Mouse (Mus musculus) forebrain, embryonic 12.5 days (tissue): ENCODE measurements around the gene Bpifc. TPM values are rescaled to one million over a fixed set of nuclear protein-coding genes. Genes with fewer than 3 reads are reported as not detected.
A peak's percentile ranks its signal among the peaks of the same experiment; 100 is the strongest.

Experiments used
- ATAC-seq: fragments of 200-750 bp; cut with Nextera tagmentation; 2 replicates; pipeline ENCODE4 v1.8.0; 2017; ENCODE audit warnings: moderate TSS enrichment; ENCODE audit not compliant: low FRiP score
- H3K27ac ChIP-seq: fragments of 300-500 bp; sonication (generic); 2 replicates; pipeline ENCODE4 v1.5.1; 2016; ENCODE audit warnings: mild to moderate bottlenecking
- H3K27me3 ChIP-seq: fragments of 300-500 bp; sonication (generic); 2 replicates; pipeline ENCODE4 v1.6.1; 2016; ENCODE audit warnings: mild to moderate bottlenecking
- H3K36me3 ChIP-seq: fragments of 300-500 bp; sonication (generic); replicated peaks from 2 replicates; pipeline ENCODE4 v1.6.1; 2016; ENCODE audit warnings: mild to moderate bottlenecking
- H3K4me1 ChIP-seq: fragments of 300-500 bp; sonication (generic); 2 replicates; pipeline ENCODE4 v1.6.1; 2016
- H3K4me2 ChIP-seq: fragments of 300-500 bp; sonication (generic); 2 replicates; pipeline ENCODE4 v1.6.1; 2016; ENCODE audit warnings: mild to moderate bottlenecking, moderate library complexity
- H3K4me3 ChIP-seq: fragments of 300-500 bp; sonication (generic); replicated peaks from 2 replicates; pipeline ENCODE4 v1.5.1; 2016; ENCODE audit warnings: mild to moderate bottlenecking
- H3K9ac ChIP-seq: fragments of 300-500 bp; sonication (generic); 2 replicates; pipeline ENCODE4 v1.6.1; 2016; ENCODE audit warnings: mild to moderate bottlenecking
- H3K9me3 ChIP-seq: fragments of 300-500 bp; sonication (generic); 2 replicates; pipeline ENCODE4 v1.6.1; 2016
- WGBS: fragments of 180-500 bp; shearing (Covaris S2); methylation state at CpG from one replicate; pipeline ENCODE4 v1.1.7; 2016; 5-methylcytosine and 5-hydroxymethylcytosine counted together
- polyA plus RNA-seq: library from polyadenylated mRNA; unstranded; fragments of >200 nt; fragmentation: Nextera tagmentation; extraction: Ambion mirVana; gene quantifications from 2 replicates; pipeline ENCODE4 v1.2.1, GENCODE M21; 2016

The Bpifc gene
- polyA plus RNA-seq, 1 experiment from 2014 or later, result not detected

DNA sequence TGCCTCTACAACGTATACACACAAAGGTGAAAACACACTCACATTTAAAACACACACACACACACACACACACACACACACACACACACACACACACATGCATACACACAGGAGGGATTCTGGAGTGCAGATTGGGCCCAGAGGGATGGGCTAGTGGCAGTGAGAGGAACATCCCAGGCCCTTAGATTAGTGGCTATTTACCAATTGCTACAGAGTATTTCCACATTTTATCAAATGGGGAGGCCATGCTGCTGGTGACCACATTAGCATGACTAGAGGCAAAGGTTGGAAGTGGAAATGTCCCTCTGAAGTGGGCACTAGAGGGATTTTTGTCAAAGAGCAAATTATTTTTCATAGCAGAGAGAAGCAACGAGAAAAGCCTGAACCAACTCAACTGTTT, 2.0 kb downstream of the Bpifc start:
- Histone ChIP-seq H3K4me3 (no peak overlapping the region), H3K4me2 (no peak overlapping the region), H3K27ac (no peak overlapping the region), H3K4me1 (no peaks in the 10 kb centered on the region), H3K27me3 (no peaks in the 10 kb centered on the region), H3K36me3 (no peaks in the 10 kb centered on the region), H3K9me3 (no peaks in the 10 kb centered on the region), H3K9ac (no peak overlapping the region)
- WGBS, result 88% methylated on average over 2 of the region's 2 CpGs
- ATAC-seq, result no peak

DNA sequence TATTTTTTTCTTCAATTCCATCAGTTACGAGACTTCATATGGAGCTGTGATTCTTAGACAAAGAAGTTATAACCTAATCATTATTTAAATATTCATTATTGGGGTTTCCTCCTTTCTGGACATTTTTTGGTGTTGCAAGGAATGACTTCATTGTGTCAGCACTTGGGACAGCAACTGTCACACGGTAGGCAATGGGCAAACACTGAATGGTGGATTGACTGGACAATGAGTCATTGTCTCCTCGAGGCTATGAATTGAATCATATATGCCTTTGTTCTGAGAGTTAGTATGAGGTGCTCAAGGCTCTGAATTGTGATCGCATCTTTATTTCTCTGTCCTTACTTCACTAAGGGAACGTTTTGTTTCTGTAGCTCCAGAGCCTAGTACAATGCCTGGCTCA, 5.2 kb downstream of the Bpifc start:
- no peaks in the 10 kb centered on the region for H3K27me3 ChIP-seq
- WGBS, result 70% methylated on average over 5 of the region's 5 CpGs
- H3K9me3 ChIP-seq, result no peaks in the 10 kb centered on the region
- H3K4me1 ChIP-seq, result no peaks in the 10 kb centered on the region
- H3K27ac ChIP-seq, result no peak overlapping the region
- H3K36me3 ChIP-seq, result no peaks in the 10 kb centered on the region
- H3K4me3 ChIP-seq, result no peak overlapping the region
- no peak overlapping the region for H3K4me2 ChIP-seq
- no peak for ATAC-seq
- H3K9ac ChIP-seq, result no peak overlapping the region

DNA sequence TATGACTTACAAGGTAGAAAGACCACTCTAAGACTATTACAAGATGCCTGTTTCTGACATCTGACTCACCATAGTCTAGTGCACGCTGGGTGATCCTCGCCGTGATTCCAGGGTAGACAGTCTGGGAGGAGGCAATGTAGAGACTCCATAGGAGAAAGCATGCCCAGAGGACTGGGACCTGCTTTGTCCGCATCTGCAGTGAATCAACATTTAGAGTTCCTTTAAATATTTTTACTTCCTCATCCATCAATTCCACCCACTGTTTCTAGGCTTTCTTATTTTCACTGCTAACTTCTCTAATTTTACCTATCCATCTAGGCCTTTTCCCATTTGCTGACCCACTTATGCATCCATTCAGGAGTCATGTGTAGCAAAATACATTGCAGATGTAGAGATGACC, 11.2 kb downstream of the Bpifc start:
- no peak overlapping the region for H3K4me3 ChIP-seq
- no peaks in the 10 kb centered on the region for H3K27me3 ChIP-seq
- H3K27ac ChIP-seq, result no peak overlapping the region
- no peak for ATAC-seq
- no peak overlapping the region for H3K9ac ChIP-seq
- no peaks in the 10 kb centered on the region for H3K4me1 ChIP-seq
- H3K4me2 ChIP-seq, result no peak overlapping the region
- WGBS, result 98% methylated on average over 4 of the region's 4 CpGs
- H3K36me3 ChIP-seq, result no peaks in the 10 kb centered on the region
- H3K9me3 ChIP-seq, result no peaks in the 10 kb centered on the region

DNA sequence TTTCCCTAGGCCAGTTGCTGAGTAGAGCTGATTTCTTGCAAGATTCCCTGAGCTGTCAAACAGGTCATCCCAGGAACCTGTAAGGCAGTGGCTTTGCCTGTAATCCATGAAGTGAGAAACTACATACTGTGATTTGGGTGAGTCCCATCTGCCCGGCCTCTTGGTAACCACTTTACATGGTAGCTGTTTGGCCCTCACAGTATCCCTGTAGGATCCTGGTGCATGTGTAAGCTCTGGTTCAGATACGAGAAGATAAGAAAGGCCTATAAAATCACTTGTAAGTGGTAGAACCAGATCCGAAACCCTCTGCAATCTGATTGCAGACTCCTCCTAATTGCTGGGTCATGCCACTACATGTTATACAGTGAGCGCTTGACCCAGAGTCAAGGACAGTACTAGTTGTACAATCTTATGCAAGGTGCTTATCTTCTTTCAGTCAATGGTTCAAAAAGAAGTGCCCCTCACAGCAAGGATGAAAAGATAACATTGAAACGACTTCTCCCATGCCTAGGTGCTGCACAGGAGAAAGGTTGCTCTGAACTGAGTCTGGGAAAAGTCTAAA, 17.1 kb downstream of the Bpifc start:
- WGBS, result 88% methylated on average over 5 of the region's 5 CpGs
- Histone ChIP-seq H3K27me3 (no peaks in the 10 kb centered on the region), H3K27ac (no peak overlapping the region), H3K9ac (no peak overlapping the region), H3K9me3 (no peaks in the 10 kb centered on the region), H3K4me2 (no peak overlapping the region), H3K4me3 (no peak overlapping the region), H3K36me3 (no peaks in the 10 kb centered on the region), H3K4me1 (no peaks in the 10 kb centered on the region)
- no peak for ATAC-seq

DNA sequence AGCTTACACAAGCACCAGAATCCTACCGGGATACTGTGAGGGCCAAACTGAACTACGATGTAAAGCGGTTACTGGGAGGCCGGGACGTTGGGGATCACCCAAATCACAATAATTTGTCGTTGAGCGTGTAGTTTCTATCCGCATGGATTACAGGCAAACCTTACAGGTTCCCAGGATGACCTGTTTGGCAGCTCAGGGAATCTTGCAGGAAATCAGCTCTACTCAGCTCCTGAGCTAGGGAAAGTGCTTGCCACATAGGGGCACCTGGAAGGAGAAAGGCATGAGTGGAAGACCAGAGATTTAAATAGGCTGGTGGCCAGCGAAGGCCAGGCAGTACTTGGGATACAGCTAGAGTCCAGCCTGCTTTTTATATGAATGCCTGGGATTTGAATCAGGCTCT, 17.9 kb downstream of the Bpifc start:
- Histone ChIP-seq H3K4me2 (no peak overlapping the region), H3K27me3 (no peaks in the 10 kb centered on the region), H3K4me3 (no peak overlapping the region), H3K4me1 (no peaks in the 10 kb centered on the region), H3K9ac (no peak overlapping the region), H3K9me3 (no peaks in the 10 kb centered on the region), H3K27ac (no peak overlapping the region), H3K36me3 (no peaks in the 10 kb centered on the region)
- 86% methylated on average over 9 of the region's 9 CpGs for WGBS
- ATAC-seq, result no peak

DNA sequence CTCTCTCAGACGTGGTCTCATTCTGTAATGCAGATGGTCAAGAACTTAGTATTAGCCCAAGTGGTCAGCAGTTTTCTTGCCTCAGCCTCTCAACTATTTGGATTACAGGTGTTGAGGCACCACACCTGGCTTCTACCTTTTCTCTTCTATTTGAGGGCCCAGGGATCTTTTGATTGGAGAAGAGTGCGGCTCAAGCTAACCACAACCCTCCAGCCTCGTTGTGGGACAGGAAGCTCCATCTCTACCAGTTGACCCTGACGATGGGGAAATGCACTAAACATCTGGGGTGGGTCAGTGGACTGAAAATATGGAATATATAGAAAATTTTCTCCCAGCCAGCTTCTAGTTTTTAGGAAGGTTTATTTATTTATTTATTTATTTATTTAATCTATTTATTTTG, 19.3 kb downstream of the Bpifc start:
- WGBS, result 86% methylated on average over 4 of the region's 4 CpGs
- H3K4me3 ChIP-seq, result no peak overlapping the region
- no peaks in the 10 kb centered on the region for H3K9me3 ChIP-seq
- H3K27me3 ChIP-seq, result no peaks in the 10 kb centered on the region
- H3K36me3 ChIP-seq, result no peaks in the 10 kb centered on the region
- no peaks in the 10 kb centered on the region for H3K4me1 ChIP-seq
- H3K9ac ChIP-seq, result no peak overlapping the region
- H3K4me2 ChIP-seq, result no peak overlapping the region
- no peak for ATAC-seq
- no peak overlapping the region for H3K27ac ChIP-seq

DNA sequence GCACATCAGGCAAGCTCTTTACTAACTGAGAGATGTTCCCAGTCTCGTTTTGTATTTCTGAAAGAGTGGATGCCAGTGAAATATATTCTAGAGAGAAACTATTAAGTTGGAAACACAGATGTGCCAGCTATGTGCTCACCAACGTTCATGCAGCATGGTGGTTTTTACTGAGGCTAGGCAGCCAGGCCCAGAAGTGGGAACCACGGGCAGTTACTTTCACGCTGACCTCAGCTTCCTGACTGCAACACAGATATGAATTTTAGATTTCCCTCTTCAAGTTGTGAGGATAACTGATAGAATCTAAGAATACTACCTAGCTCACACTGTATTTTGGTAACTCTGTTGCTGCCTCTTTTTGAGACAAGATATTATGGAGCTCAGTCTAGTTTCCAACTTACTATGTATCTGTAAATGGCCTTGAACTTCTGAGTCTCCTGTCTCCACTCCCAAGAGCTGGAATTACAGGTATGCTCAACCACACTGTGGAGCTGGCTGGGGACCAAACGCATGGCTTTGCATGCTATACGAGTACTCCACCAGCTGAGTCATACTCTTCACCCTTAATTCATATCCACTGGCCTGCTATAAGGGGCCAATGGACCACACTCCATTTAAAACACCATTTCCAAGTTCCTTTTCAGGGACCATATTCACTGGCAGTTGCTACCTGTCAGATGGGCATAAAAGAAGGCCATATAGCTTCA, 22.1 kb downstream of the Bpifc start:
- no peaks in the 10 kb centered on the region for H3K27me3 ChIP-seq
- no peak overlapping the region for H3K4me3 ChIP-seq
- no peak for ATAC-seq
- no peak overlapping the region for H3K9ac ChIP-seq
- H3K4me1 ChIP-seq, result no peaks in the 10 kb centered on the region
- no peaks in the 10 kb centered on the region for H3K36me3 ChIP-seq
- no peaks in the 10 kb centered on the region for H3K9me3 ChIP-seq
- no peak overlapping the region for H3K27ac ChIP-seq
- 73% methylated on average over 6 of the region's 6 CpGs for WGBS
- no peak overlapping the region for H3K4me2 ChIP-seq

DNA sequence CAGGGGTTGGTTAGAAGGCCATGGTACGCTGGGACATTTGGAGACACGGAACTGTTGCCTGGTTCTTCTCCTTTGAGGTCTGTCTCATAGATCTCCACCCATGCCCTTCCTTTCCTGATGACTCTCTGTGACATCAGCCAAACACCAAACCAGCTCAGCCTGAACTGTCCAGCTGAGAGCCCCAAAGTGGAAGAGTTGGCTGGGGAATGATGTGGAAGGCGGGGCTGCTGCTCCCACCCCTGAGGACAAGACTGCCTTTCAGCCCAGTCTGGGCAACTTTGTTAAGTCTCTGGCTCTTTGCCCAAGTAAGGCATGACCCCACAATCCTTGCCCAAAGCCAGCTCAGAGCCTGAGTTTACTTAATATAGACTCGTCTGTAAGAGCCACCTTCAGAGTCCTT, 38.8 kb downstream of the Bpifc start:
- ATAC-seq, result no peak
- WGBS, result 83% methylated on average over 4 of the region's 4 CpGs
- no peaks in the 10 kb centered on the region for H3K36me3 ChIP-seq
- H3K27me3 ChIP-seq, result no peaks in the 10 kb centered on the region
- H3K27ac ChIP-seq, result no peak overlapping the region
- H3K4me3 ChIP-seq, result no peak overlapping the region
- H3K9ac ChIP-seq, result no peak overlapping the region
- H3K4me1 ChIP-seq, result no peaks in the 10 kb centered on the region
- no peaks in the 10 kb centered on the region for H3K9me3 ChIP-seq
- H3K4me2 ChIP-seq, result no peak overlapping the region

DNA sequence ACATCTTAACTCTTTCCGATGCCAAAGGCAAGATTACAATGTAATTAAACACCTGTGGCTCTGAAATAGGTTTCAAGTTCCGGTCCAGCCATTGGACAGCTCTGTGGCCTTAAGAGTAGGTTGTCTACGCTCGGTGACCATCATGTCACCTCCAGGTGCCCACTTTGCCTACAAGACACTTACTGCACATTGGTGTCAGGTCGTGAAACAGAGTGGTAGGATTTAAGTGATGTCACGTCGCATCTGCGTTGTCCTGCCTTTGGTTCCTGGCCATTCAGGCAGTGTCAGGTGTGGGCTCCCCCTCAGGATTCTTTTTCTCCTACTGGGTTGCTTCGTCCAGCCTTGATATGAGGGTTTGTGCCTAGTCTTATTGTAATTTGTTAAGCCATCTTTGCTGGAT, 39.9 kb downstream of the Bpifc start:
- H3K36me3 ChIP-seq, result no peaks in the 10 kb centered on the region
- H3K9me3 ChIP-seq, result no peaks in the 10 kb centered on the region
- H3K4me1 ChIP-seq, result no peaks in the 10 kb centered on the region
- no peak overlapping the region for H3K27ac ChIP-seq
- no peak overlapping the region for H3K4me2 ChIP-seq
- 92% methylated on average over 9 of the region's 9 CpGs for WGBS
- ATAC-seq, result no peak
- no peak overlapping the region for H3K4me3 ChIP-seq
- H3K9ac ChIP-seq, result no peak overlapping the region
- H3K27me3 ChIP-seq, result no peaks in the 10 kb centered on the region

DNA sequence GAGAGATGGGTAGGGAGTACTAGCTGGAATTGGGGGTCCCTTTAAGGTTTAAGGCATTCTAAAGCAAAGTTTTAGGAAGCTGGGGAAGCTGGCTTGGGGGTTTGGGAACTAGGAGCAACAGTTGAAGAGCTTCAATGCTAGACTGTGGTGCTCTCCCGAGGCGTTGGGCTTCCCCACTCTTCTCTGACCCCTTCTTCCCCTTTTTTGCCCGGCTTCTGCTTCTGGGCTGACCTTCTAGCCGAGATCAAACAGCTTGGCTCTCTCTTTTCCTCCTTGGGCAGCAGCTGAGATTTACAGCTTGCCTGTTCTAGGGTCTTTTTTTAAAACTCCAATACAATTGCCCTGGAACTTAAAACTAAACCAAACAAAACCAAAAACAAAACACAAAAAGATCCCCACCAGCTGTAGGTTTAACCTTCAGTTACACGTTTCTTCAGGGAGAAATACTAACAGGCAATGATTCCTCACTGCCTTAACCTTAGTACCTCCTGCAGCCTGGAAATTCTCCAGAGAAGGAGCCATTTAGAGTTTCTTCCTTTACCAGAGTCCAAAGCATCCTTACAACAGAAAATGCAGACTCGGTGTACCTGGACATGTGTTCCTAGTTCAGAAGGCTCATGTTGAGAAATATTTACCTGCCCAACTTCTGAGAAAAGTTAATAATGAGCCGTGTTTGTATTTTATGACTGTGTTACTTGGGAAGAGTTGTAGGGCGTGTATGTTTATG, 41.6 kb downstream of the Bpifc start:
- Histone ChIP-seq H3K9ac (no peak overlapping the region), H3K4me3 (no peak overlapping the region), H3K9me3 (no peaks in the 10 kb centered on the region), H3K27me3 (no peaks in the 10 kb centered on the region), H3K4me1 (no peaks in the 10 kb centered on the region), H3K4me2 (no peak overlapping the region), H3K36me3 (no peaks in the 10 kb centered on the region), H3K27ac (no peak overlapping the region)
- no peak for ATAC-seq
- 71% methylated on average over 8 of the region's 8 CpGs for WGBS

DNA sequence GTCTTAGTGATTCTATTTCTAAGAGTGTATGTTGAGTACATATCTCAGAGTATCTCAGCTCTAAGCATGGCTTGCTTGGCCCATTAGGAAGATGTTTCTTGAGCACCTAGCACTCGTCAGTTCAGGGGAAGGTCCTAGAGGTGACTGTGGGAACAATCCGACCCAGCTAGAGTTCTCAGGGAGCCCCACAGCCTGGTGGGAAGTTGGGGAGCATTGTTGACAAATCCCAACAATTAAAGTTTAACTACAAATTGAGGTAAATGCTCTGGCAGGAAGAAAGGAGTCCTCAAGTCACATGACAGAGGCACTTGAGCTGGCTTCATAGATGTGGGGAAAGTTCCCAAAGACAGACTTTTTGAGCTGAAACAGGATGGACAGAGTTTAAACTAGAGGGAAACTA, 43.0 kb downstream of the Bpifc start:
- ATAC-seq, result no peak
- no peak overlapping the region for H3K4me2 ChIP-seq
- WGBS, result 45% methylated on average over 2 of the region's 2 CpGs

DNA sequence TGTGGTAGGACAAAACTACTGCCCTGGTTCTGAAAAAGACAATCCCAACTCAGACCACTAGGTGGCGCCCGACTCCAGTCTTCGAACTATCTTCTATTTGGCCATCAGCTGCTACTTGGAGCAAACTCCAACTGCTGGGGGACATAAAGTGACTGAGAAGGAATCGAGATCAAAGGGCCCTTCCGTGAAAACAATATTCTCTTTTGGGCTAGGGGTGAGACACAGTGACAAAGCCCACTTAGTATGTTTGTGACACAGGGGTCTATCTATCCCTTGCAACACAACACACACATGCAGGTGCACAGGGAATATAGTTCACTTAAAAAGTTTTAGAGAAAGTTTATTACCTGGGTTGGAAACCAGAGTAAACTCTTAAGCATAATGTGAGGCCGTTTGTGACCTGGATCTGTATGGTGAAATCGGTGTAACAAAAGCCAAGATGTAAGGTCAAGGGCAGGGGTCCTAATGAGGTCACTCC, 43.5 kb downstream of the Bpifc start:
- Histone ChIP-seq H3K27ac (no peak overlapping the region), H3K36me3 (no peaks in the 10 kb centered on the region), H3K27me3 (no peaks in the 10 kb centered on the region), H3K9ac (no peak overlapping the region), H3K4me2 (no peak overlapping the region), H3K4me3 (no peak overlapping the region), H3K4me1 (no peaks in the 10 kb centered on the region), H3K9me3 (no peaks in the 10 kb centered on the region)
- ATAC-seq, result 0 out of 2 replicates have a peak, but pooled peaks have one; percentile 14
- 17% methylated on average over 7 of the region's 7 CpGs for WGBS

More for the DNA sequence above, 43.0 kb downstream of the Bpifc start:
- Histone ChIP-seq H3K27ac (no peak overlapping the region), H3K4me1 (no peaks in the 10 kb centered on the region), H3K9me3 (no peaks in the 10 kb centered on the region), H3K9ac (no peak overlapping the region), H3K36me3 (no peaks in the 10 kb centered on the region), H3K27me3 (no peaks in the 10 kb centered on the region), H3K4me3 (no peak overlapping the region)
